Mouse (Mus musculus) forebrain, embryonic 10.5 days (tissue): Measurements from ENCODE around the gene Npnt. TPM values are rescaled to one million over a fixed set of nuclear protein-coding genes. Genes with fewer than 3 reads are reported as not detected.

ENCODE experiments used
- DNase-seq: peaks from one replicate; pipeline ENCODE4 v3.0.0-alpha.2; 2017; ENCODE audit warnings: low spot score; ENCODE audit errors: extremely low spot score
- H3K27ac ChIP-seq: fragments of 300-500 bp; sonication (generic); 2 replicates; pipeline ENCODE4 v1.5.1; 2016; ENCODE audit warnings: mild to moderate bottlenecking
- H3K27me3 ChIP-seq: fragments of 300-500 bp; sonication (generic); 2 replicates; pipeline ENCODE4 v1.6.1; 2016; ENCODE audit warnings: mild to moderate bottlenecking; ENCODE audit not compliant: poor library complexity, severe bottlenecking
- H3K36me3 ChIP-seq: fragments of 300-500 bp; sonication (generic); replicated peaks from 2 replicates; pipeline ENCODE4 v1.6.1; 2016; ENCODE audit warnings: mild to moderate bottlenecking, moderate library complexity
- H3K4me1 ChIP-seq: fragments of 300-500 bp; sonication (generic); 2 replicates; pipeline ENCODE4 v1.6.1; 2016
- H3K4me3 ChIP-seq: fragments of 300-500 bp; sonication (generic); 2 replicates; pipeline ENCODE4 v1.5.1; 2016; ENCODE audit warnings: mild to moderate bottlenecking, moderate library complexity
- H3K9me3 ChIP-seq: fragments of 300-500 bp; sonication (generic); 2 replicates; pipeline ENCODE4 v1.6.1; 2016; ENCODE audit warnings: mild to moderate bottlenecking, moderate library complexity
- WGBS: fragments of 180-500 bp; shearing (Covaris S2); methylation state at CpG from one replicate; pipeline ENCODE4 v1.1.7; 2016; 5-methylcytosine and 5-hydroxymethylcytosine counted together
- polyA plus RNA-seq: library from polyadenylated mRNA; unstranded; fragments of >200 nt; fragmentation: Nextera tagmentation; extraction: Ambion mirVana; gene quantifications from 2 replicates; pipeline ENCODE4 v1.2.1, GENCODE M21; 2016

Npnt gene
- polyA plus RNA-seq, 1 experiment from 2014 or later: 8.8 TPM

- Histone ChIP-seq H3K36me3 (no peaks in the 10 kb centered on the region), H3K4me3 (no peak overlapping the region), H3K27me3 (no peaks in the 10 kb centered on the region), H3K9me3 (no peaks in the 10 kb centered on the region), H3K27ac (no peak overlapping the region), H3K4me1 (0 out of 2 replicates have a peak, but pooled peaks cover 3% of the 10 kb centered on the region)
- WGBS: 92% methylated on average over 3 of the region's 3 CpGs
- no peak for DNase-seq
Measured at GRCm38 (mm10) chr3:132919798-132920197, 30.3 kb downstream of the Npnt start.

DNA sequence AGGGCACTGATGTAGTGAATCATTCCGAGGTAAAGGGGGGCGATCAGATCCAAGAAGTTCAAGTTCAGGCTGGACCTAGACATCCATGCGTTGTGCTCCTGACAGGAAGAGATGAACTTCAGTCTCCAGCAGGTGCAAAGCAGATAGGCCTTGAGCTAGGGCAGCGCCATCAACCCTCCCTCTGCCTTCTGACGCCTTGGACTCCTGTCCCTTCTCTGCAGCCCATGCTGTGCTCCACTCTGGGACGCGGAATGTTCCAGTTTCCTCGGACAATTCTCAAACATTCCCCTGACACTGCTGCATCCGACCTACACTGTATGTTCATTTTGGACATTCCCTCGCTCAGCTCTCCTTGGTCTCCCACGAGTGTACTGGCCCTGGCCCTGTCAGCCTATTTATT lies 30.9 kb downstream of the Npnt start:
- Histone ChIP-seq H3K36me3 (no peaks in the 10 kb centered on the region), H3K4me3 (no peak overlapping the region), H3K27me3 (no peaks in the 10 kb centered on the region), H3K27ac (no peak overlapping the region), H3K4me1 (0 out of 2 replicates have a peak, but pooled peaks cover 3% of the 10 kb centered on the region), H3K9me3 (no peaks in the 10 kb centered on the region)
- no peak for DNase-seq
- WGBS: 92% methylated on average over 11 of the region's 11 CpGs

GRCm38 (mm10) chr3:132917356-132918090 lies 32.6 kb downstream of the Npnt start:
- no peaks in the 10 kb centered on the region for H3K36me3 ChIP-seq
- H3K27me3 ChIP-seq: no peaks in the 10 kb centered on the region
- no peak overlapping the region for H3K4me3 ChIP-seq
- no peak for DNase-seq
- H3K27ac ChIP-seq: no peak overlapping the region
- H3K4me1 ChIP-seq: 0 out of 2 replicates have a peak, but pooled peaks cover 3% of the 10 kb centered on the region
- no peaks in the 10 kb centered on the region for H3K9me3 ChIP-seq
- WGBS: 93% methylated on average over 9 of the region's 9 CpGs

DNA sequence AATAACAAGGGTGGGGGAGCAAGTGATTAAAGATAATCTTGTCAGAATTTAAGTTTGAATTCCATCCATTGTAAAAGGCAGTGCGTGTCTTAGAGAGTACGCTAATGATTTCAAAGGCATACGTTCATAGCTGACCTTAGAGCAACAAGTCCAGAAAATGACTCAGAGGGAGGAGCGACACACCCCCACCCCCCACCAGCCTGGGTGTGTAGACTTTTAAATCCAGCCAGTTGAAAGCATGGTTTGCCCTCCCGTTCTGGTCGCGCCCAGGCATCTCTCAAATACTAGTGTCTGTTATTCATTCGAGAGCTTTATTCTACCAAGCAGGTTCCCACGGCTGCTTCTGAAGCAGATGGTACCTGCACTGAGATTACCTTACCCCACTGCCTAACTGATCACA lies 34.4 kb downstream of the Npnt start:
- H3K36me3 ChIP-seq: no peaks in the 10 kb centered on the region
- H3K4me3 ChIP-seq: no peak overlapping the region
- no peaks in the 10 kb centered on the region for H3K27me3 ChIP-seq
- no peak for DNase-seq
- WGBS: 81% methylated on average over 9 of the region's 9 CpGs
- peaks cover 14% of the 10 kb centered on the region for H3K4me1 ChIP-seq
- no peaks in the 10 kb centered on the region for H3K9me3 ChIP-seq
- H3K27ac ChIP-seq: no peak overlapping the region

- H3K36me3 ChIP-seq: no peaks in the 10 kb centered on the region
- WGBS: 73% methylated on average over 2 of the region's 2 CpGs
- no peak for DNase-seq
- H3K4me1 ChIP-seq: peaks cover 37% of the 10 kb centered on the region
- no peak overlapping the region for H3K27ac ChIP-seq
- no peak overlapping the region for H3K4me3 ChIP-seq
- no peaks in the 10 kb centered on the region for H3K9me3 ChIP-seq
- H3K27me3 ChIP-seq: no peaks in the 10 kb centered on the region
Measured at GRCm38 (mm10) chr3:132912420-132912819, 37.7 kb downstream of the Npnt start.

DNA sequence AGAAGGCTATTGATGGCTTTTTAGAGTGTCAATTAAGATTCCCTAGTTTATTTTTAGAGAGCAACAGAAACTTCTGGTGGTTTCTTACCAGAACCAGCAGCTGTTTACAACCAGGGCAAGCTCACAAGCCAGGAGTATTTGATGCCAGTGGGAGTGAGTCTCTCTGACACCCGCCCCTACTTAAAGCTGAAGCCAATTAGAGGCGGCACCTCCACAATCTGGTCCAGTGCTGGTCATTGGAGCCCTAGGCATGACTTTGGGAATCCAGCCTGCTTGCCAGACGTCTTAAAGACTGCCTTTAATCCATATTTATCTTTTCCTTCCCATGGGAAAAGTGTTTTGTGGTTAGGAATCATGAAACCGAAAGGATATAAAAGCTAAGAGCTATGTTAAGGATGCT lies 38.4 kb downstream of the Npnt start:
- no peaks in the 10 kb centered on the region for H3K9me3 ChIP-seq
- no peak overlapping the region for H3K4me3 ChIP-seq
- 69% methylated on average over 4 of the region's 4 CpGs for WGBS
- no peak for DNase-seq
- no peaks in the 10 kb centered on the region for H3K36me3 ChIP-seq
- H3K27ac ChIP-seq: no peak overlapping the region
- peaks cover 41% of the 10 kb centered on the region for H3K4me1 ChIP-seq
- no peaks in the 10 kb centered on the region for H3K27me3 ChIP-seq

DNA sequence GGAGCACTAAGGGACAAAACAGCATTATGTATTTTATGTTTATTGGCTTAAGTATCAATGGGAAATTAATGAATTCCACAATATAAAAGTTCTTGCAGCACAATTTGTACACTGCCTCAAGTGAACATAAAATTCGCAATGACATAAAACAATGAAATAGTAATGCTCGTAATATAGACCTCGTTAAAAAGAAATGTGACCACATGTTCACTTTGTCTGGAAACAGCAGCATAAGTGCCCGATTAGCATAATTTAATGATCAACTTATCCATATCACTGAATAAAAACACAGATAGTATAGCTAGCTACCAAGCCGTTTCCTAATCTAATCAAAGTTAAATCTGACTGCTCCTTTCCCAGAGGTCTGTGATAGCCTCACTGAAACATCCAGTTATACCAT lies 39.4 kb downstream of the Npnt start:
- Histone ChIP-seq H3K4me3 (no peak overlapping the region), H3K9me3 (no peaks in the 10 kb centered on the region), H3K36me3 (no peaks in the 10 kb centered on the region), H3K27me3 (no peaks in the 10 kb centered on the region), H3K27ac (no peak overlapping the region), H3K4me1 (peaks cover 40% of the 10 kb centered on the region)
- DNase-seq: no peak
- 75% methylated on average over 5 of the region's 5 CpGs for WGBS

DNA sequence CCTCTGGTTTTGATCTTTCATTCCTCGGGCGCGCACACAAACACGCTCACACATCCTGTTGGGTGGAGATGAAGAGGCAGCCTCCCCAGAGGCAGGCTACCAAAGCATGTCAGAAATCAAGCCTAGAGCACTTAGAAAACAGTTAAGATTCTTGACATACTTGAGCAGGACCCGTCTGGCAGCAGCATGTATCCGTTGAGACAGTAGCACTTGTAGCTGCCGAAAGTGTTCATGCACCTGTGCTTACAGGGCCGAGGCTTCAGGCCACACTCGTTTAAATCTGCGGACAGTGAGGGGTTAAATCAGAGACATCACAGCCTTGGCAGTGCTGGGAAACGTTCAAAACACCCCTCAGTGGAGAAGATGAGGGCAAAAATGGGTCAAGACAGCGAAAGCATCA lies 40.4 kb downstream of the Npnt start:
- DNase-seq: no peak
- H3K4me3 ChIP-seq: no peak overlapping the region
- peaks cover 38% of the 10 kb centered on the region for H3K4me1 ChIP-seq
- H3K9me3 ChIP-seq: no peaks in the 10 kb centered on the region
- H3K36me3 ChIP-seq: no peaks in the 10 kb centered on the region
- WGBS: 74% methylated on average over 12 of the region's 12 CpGs
- no peak overlapping the region for H3K27ac ChIP-seq
- no peaks in the 10 kb centered on the region for H3K27me3 ChIP-seq

- 57% methylated on average over 8 of the region's 8 CpGs for WGBS
- H3K9me3 ChIP-seq: no peaks in the 10 kb centered on the region
Measured at GRCm38 (mm10) chr3:132907506-132908203, 42.4 kb downstream of the Npnt start.

GRCm38 (mm10) chr3:132905224-132905930 lies 44.7 kb downstream of the Npnt start:
- Histone ChIP-seq H3K4me3 (no peak overlapping the region), H3K9me3 (no peaks in the 10 kb centered on the region), H3K4me1 (peaks cover 24% of the 10 kb centered on the region), H3K27me3 (no peaks in the 10 kb centered on the region), H3K36me3 (no peaks in the 10 kb centered on the region; the same call in 1 of the 2 replicates), H3K27ac (no peak overlapping the region)
- WGBS: 95% methylated on average over 7 of the region's 7 CpGs
- DNase-seq: no peak

More at GRCm38 (mm10) chr3:132907506-132908203, 42.4 kb downstream of the Npnt start:
- Histone ChIP-seq H3K4me1 (peaks cover 38% of the 10 kb centered on the region), H3K27me3 (no peaks in the 10 kb centered on the region), H3K27ac (peak overlapping the region; percentile 8; the same call in 1 of the 2 replicates), H3K36me3 (no peaks in the 10 kb centered on the region; the same call in 1 of the 2 replicates), H3K4me3 (no peak overlapping the region)
- DNase-seq: no peak

- H3K9me3 ChIP-seq: no peaks in the 10 kb centered on the region
- H3K4me3 ChIP-seq: no peak overlapping the region
- no peak overlapping the region for H3K27ac ChIP-seq
- H3K36me3 ChIP-seq: no peaks in the 10 kb centered on the region; the same call in 1 of the 2 replicates
- H3K27me3 ChIP-seq: no peaks in the 10 kb centered on the region
- 95% methylated on average over 11 of the region's 11 CpGs for WGBS
- DNase-seq: no peak
- peaks cover 14% of the 10 kb centered on the region for H3K4me1 ChIP-seq
Measured at GRCm38 (mm10) chr3:132903386-132903785, 46.7 kb downstream of the Npnt start.

GRCm38 (mm10) chr3:132902921-132903320 lies 47.2 kb downstream of the Npnt start:
- no peak for DNase-seq
- Histone ChIP-seq H3K9me3 (no peaks in the 10 kb centered on the region), H3K36me3 (no peaks in the 10 kb centered on the region; the same call in 1 of the 2 replicates), H3K4me3 (no peak overlapping the region), H3K4me1 (peaks cover 9% of the 10 kb centered on the region), H3K27me3 (no peaks in the 10 kb centered on the region), H3K27ac (no peak overlapping the region)
- 91% methylated on average over 5 of the region's 5 CpGs for WGBS
